ENCODE assay signal across 8 mouse cellular contexts in the genomic region with DNA sequence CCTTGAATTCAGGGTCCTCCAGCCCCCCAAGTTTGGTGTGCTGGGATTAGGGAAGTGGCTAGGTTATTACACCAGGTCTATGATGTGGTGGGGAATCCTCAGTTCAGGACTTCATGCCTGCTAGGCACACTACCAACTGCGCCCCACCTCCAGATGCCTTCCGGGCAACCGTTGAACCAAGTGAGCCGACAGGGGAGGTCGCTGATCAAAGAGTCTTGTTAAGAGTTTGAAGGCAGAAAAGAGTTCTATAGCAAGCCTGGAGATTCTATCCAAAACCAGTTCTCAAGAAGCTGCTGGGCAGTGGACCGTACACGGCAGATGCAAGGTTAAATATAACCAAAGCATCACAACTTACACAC. TPM values are rescaled to one million over a fixed set of nuclear protein-coding genes. Genes with fewer than 3 reads are reported as not detected.
A peak's percentile ranks its signal among the peaks of the same experiment; 100 is the strongest.
DNase-seq lines count a peak whose midpoint lies in the region; ATAC-seq lines count a peak whose summit lies in the region.

No protein-coding gene starts in this region.

- no peak; the same call in 1 of the 2 replicates for ATAC-seq in hindbrain, embryonic 16.5 days

- peak overlapping the region; percentile 74; the same call in 1 of the 2 replicates for H3K27ac ChIP-seq in embryonic facial prominence, embryonic 10.5 days (replicated peaks)
- H3K27ac ChIP-seq in hindbrain, embryonic 16.5 days (ENCODE audit: low read depth, low read length) = no peak overlapping the region
- H3K27ac ChIP-seq in macrophage = no peak overlapping the region

- no peaks in the 10 kb centered on the region for H3K79me2 ChIP-seq in macrophage (ENCODE audit: inconsistent target)

- DNase-seq in left cerebral cortex, postnatal 36 days (ENCODE audit: low spot score in 2 of 2) = peak; percentile 4 to 8
- DNase-seq in left cerebral cortex, adult 8-10 months (ENCODE audit: low spot score in 2 of 2) = no peak
- no peak for DNase-seq in embryonic facial prominence, embryonic 10.5 days (ENCODE audit: low spot score)
- DNase-seq in thymus, postnatal 10 days (ENCODE audit: low spot score in 2 of 2) = peak; percentile 81 to 87
- DNase-seq in left cerebral cortex, postnatal 25 days (ENCODE audit: low spot score in 2 of 2) = no peak
- no peak for DNase-seq in right cerebral cortex, postnatal 10 days (ENCODE audit: low spot score in 2 of 2)

- H3K9ac ChIP-seq in hindbrain, embryonic 16.5 days (ENCODE audit: low read depth, low read length) = no peak overlapping the region; the same call in 1 of the 2 replicates

- intact Hi-C loops in left cerebral cortex, postnatal 36 days (cut with DNase I) = loop anchor here (5.0 kb wide), 1 partner anchor 121 kb away; no protein-coding TSS in a partner anchor
- intact Hi-C loops in left cerebral cortex, postnatal 25 days (cut with DNase I) = loop anchor here (2.0 kb wide), 2 partner anchors 55 to 123 kb away; a partner anchor contains a TSS

- H3K27me3 ChIP-seq in embryonic facial prominence, embryonic 10.5 days (replicated peaks; ENCODE audit: low read depth, poor library complexity, severe bottlenecking) = peaks cover 34% of the 10 kb centered on the region
- H3K27me3 ChIP-seq in hindbrain, embryonic 16.5 days (replicated peaks; ENCODE audit: control insufficient read depth, insufficient read depth, low read length) = peaks cover 6% of the 10 kb centered on the region; the same call in 1 of the 2 replicates

- H3K9me3 ChIP-seq in embryonic facial prominence, embryonic 10.5 days = no peaks in the 10 kb centered on the region
- H3K9me3 ChIP-seq in hindbrain, embryonic 16.5 days (ENCODE audit: control insufficient read depth, low read length) = no peaks in the 10 kb centered on the region

- peaks cover 21% of the 10 kb centered on the region for H3K4me1 ChIP-seq in embryonic facial prominence, embryonic 10.5 days
- peaks cover 5% of the 10 kb centered on the region; the same call in 1 of the 2 replicates for H3K4me1 ChIP-seq in hindbrain, embryonic 16.5 days (ENCODE audit: control insufficient read depth, insufficient read depth, low read depth, low read length)

- H3K36me3 ChIP-seq in embryonic facial prominence, embryonic 10.5 days (replicated peaks) = no peaks in the 10 kb centered on the region
- H3K36me3 ChIP-seq in hindbrain, embryonic 16.5 days (ENCODE audit: control insufficient read depth, insufficient read depth, low read length) = no peaks in the 10 kb centered on the region
- H3K36me3 ChIP-seq in macrophage (ENCODE audit: inconsistent target) = no peaks in the 10 kb centered on the region

- 2% methylated on average over 7 of the region's 7 CpGs for WGBS in embryonic facial prominence, embryonic 10.5 days
- 6% methylated on average over 7 of the region's 7 CpGs for WGBS in hindbrain, embryonic 16.5 days
- WGBS in macrophage (ENCODE audit: missing documents) = 11% methylated on average over 7 of the region's 7 CpGs

- H3K4me2 ChIP-seq in hindbrain, embryonic 16.5 days (ENCODE audit: low read length) = peak overlapping the region; percentile 78

- H3K4me3 ChIP-seq in embryonic facial prominence, embryonic 10.5 days = peak overlapping the region; percentile 68
- peak overlapping the region; percentile 76 for H3K4me3 ChIP-seq in hindbrain, embryonic 16.5 days (ENCODE audit: low read length)
- H3K4me3 ChIP-seq in macrophage (ENCODE audit: inconsistent target) = peak overlapping the region; percentile 67; the same call in 1 of the 2 replicates

RNA-seq across cellular contexts. Expression of a gene that starts 48.5 kb away (rescaled TPM):
- not detected for total RNA-seq in left cerebral cortex, postnatal 36 days (2021)
- not detected for total RNA-seq in left cerebral cortex, adult 8-10 months (2022)
- not detected in 2 replicates for polyA plus RNA-seq in embryonic facial prominence, embryonic 10.5 days (2016; fragmentation: Nextera tagmentation; extraction: Ambion mirVana)
- polyA plus RNA-seq in hindbrain, embryonic 16.5 days (2015; fragmentation: Nextera tagmentation; extraction: Ambion mirVana) = not detected in 2 replicates
- not detected for total RNA-seq in macrophage (2018; cell fraction: chromatin; rRNA removed)
- total RNA-seq in macrophage (2018; cell fraction: cytosol; rRNA removed) = not detected
- not detected for total RNA-seq in macrophage (2018; cell fraction: nucleus; rRNA removed)
- polyA plus RNA-seq in macrophage (2018) = not detected in 3 replicates
- total RNA-seq in left cerebral cortex, postnatal 25 days (2021) = not detected

Comparison
In these comparisons a context has a peak if more than half of its experiments do, and no peak if none do; other contexts are left out.
1. DNase-seq: peak in left cerebral cortex, postnatal 36 days (2 of 2) and thymus, postnatal 10 days (2 of 2); none in left cerebral cortex, adult 8-10 months (0 of 2), embryonic facial prominence, embryonic 10.5 days (single experiment), left cerebral cortex, postnatal 25 days (0 of 2) and right cerebral cortex, postnatal 10 days (0 of 2).
2. Peak in every context shown above with its lines, with median percentiles within 50 percentile points of each other: H3K4me3 ChIP-seq.